Mouse (Mus musculus) heart, adult 18-20 months (tissue): ENCODE results near the gene Zcchc9. TPM values are rescaled to one million over a fixed set of nuclear protein-coding genes. Genes with fewer than 3 reads are reported as not detected.

Source experiments
- DNase-seq, 2 experiments: peaks; one replicate each; pipeline ENCODE4 v3.0.0; 2021 to 2022; ENCODE audit warnings: mixed read lengths in 1 of 2
- microRNA-seq, 2 experiments: library from miRNA; unstranded; fragments of <30 nt; microRNA quantifications; one replicate each; pipeline ENCODE4 v1.2.0; 2022
- total RNA-seq, 2 experiments: library from RNA; stranded (reverse); gene quantifications; 2 replicates each; pipeline ENCODE4 v1.2.3; 2021

Zcchc9 gene
- total RNA-seq, 2 experiments from 2014 or later: 13.6 to 14.6 TPM

DNA sequence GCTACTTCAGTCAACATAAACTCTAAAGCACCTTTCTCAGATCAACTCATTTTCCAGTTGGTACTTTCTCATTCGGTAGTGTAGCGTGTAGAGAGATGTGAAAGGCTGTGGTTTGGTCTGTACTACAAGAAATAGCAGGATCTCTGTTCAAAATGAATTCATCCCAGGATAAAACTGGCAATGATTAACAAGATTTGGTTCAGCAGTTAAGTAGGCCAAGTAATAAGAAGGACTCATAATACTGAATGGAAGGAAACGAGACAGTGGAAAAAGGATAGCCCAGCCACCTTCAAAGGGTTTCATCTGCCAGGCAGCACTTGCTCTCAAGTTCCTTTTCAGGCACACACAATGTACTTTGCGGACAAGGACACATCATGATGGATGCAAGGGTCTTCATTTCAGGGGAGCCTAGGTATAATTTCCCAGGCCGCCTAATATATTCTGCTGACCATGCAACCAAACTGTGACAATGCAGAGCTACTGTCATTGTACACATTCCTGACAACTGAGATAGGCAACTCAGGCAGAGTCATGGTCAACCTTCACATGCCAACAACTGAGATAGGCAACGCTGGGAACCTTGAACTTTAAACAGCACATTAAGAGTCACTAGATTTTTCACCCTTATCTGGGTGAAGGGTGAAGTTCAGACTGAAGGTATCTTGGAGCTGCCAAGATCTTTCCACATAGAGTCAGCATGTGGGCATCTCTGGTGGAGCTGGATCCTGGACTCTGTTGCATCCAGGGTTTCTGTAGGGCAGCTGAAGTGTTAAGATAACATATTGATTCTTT is 45.7 kb downstream of the Zcchc9 start:
- DNase-seq: no peak

DNA sequence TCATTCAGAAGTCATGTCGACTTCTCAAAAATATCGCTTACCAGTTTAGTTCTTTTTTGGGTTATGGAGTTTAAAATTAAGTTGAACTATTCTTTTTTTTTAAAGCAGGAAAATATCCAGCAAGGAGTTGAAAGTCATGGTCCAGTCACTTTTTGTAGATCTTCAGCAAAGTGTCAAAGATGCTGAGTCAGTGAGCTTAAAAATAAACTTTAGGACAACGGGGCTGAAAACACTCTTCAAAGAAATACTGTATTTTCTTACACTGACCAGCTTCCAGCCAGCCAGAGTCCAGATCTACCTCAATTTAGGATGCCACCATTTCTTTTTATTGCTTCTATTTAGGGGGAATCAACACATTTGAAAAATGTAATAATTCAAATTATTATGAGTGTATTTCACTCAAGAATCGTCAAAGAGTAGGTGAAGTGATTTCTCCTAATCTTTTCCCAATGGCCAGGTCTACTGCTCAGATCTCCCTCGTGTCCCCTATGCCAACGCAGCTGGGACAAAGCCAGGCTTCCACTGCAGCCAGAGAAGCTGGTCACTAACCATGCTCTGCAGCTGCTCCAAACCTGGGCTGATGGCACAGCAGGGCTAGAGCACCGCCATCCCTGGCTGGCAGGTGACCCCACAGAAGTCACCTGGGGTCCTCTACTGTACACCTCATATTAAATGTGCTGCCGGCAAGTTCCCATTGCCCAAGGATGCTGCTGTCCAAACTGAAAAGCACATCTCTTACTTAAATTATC is 47.0 kb downstream of the Zcchc9 start:
- no peak for DNase-seq

DNA sequence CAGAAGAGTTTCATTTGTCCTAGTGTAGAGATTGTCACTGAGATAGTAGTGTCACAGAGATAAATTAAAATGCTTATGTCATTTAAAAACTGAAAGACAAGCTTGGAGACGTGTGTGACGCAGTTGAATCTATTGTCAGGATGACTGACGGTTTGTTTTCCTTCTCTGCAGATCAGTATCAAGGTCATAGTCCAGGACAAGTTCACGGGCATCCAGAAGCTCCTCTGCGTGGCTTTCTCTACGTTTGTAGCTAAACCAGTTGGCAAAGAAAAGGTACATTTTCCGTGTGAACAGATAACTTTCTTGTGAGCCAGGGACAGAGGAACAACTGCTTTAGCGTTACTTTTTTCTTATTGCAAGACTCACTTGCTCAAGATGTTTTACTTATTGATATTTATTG is 47.7 kb downstream of the Zcchc9 start:
- DNase-seq: no peak

DNA sequence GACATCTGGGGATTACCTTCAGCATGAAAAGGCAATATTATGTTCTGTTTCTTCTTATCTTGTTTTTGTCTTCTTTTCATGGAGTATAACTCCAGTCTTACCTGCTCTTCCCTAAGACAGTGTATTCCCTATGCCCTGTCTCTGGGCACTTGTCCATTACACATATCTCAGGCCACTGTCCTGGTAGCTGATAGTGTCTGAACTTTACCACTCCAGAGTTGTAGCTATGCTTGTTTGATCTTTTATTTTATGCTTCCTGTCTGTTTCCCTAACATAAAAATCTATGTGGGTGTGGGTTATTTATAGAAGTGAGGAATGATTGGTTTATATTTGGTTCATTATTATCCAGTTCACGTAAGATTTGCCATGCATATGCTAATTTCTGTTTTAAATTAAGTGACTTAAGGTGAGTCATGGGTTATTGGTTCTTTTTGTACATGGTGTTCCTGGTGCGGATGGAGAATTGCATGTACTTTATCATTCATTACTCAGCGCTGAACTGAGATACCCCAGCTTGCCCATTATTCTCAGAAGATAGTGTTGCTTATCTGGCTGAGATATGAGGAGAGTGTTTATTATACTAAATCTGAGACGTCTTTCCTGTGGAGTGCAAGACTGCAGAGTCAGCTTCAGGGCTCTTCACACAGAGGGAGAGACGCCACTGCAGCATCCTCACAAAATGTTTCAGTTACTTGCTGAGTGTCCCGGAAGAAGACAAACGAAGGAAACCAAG is 49.0 kb downstream of the Zcchc9 start:
- no peak for DNase-seq

DNA sequence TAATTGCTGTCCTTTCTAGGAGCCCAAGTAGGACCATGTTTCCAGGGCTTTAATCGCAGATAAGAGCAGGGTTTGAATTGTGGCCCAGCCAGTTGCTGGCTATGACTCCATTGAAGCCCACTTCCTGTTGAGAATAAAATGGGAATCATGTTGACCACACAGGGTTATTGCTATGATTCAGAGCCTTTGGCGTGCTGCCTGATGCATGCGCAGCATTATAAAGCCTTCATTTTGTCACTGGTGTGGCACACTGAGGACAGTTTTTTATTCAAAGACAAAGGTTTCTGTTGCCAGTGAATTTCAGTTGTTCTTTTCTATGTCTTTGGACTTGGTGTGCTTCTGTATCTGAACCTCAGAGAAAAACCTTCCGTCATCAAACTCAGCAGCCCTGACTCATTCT is 51.3 kb downstream of the Zcchc9 start:
- DNase-seq: no peak

DNA sequence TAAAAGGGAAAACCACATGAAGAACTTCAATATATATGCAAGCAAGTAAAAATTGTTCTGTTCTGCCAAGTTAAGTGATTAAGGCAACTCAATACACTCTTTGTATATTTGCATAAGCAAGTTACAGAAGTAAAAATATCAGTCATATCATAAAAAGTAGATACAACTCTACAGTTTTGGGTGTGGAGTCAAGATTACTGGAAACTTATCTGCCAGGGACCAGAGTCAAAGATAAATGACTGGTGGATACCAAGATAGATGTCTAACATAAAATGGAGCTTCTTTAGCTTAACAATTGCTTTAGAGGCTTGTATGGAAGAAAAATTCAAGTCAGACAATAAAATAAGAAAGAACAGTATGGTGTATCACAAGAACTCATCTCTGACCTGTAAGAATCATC is 52.7 kb downstream of the Zcchc9 start:
- no peak for DNase-seq

DNA sequence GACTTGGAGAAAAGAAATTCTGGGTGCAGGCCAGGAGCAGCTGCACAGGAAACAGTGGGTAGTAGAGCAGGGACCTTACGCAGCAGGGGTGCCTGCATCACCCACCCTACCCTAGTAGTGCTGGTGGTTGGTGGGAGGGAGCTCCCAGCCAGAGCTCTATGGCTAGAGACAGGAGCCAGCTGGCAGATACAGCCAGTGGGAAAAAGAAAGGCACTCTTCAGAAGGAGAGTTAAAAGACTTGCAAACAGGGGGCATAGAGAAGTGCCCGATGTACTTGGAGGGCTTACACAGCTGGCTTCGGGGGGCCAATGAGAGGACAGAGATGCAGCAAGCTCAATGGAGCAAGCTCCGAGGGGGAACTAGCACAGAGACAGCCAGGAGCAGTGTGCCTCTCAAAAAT is 53.8 kb downstream of the Zcchc9 start:
- DNase-seq: no peak

DNA sequence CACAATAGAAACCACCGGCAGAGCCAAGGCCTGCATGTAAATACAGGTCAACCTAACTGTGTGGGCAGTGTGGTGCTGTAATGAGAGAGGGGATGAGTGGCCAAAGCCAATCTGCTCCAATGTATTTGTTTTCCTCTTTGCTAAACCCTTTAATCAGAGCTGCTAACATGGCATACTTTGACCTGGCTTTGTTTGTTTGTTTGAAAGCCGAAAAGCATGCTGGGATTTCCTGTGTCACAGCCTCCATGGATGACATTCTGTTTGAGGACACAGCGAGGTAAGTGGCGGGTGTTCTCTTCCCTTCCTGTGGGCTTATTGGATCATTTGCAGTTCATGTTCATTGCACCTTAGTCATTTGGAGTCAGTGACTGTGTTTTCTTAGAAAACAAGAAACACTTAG is 57.5 kb downstream of the Zcchc9 start:
- DNase-seq: no peak

DNA sequence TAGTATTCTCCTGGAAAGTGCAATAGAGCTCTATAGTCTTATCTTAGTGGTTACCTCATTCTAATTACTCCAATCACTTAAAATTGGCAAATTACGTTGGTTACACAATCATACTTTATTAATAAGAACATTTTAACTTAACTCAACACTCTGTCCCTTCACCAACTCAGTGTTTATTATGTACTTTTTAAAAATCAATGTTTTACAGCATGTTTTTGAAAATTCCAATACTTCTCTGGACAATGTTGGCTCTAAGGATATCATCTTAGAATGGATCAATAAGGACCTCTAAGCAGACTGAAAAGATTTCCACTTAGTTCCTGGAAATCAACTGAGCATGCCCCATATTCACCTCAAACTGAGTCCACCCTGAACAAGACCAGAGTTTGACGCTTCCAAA is 59.1 kb downstream of the Zcchc9 start:
- no peak for DNase-seq

Small RNAs within 50 kb of the gene (microRNA-seq; reads per million reads assigned to microRNA genes)
- 0 reads per million in 2 experiments for gene Gm27656

Other genes with a start within 250 kb of the Zcchc9 start
- gene Acot12, start 66.2 kb downstream of the Zcchc9 start, total RNA-seq: not detected
- gene Ckmt2, start 69.2 kb upstream of the Zcchc9 start, total RNA-seq: 1,000 to 10,000 TPM; 2,595 to 2,880 TPM